Mouse (Mus musculus) kidney, adult 2 months (tissue): Measurements from ENCODE around the gene Nme1.

ENCODE experiments used
- CTCF ChIP-seq: fragments of 200-500 bp; conservative IDR thresholded peaks from 2 replicates; pipeline ENCODE4 v1.5.1; 2011; ENCODE audit warnings: low read depth, mild to moderate bottlenecking, control low read depth, low read length, moderate library complexity, mixed read lengths; ENCODE audit not compliant: insufficient read depth, insufficient read length
- POLR2A ChIP-seq: fragments of 200-500 bp; IDR thresholded peaks from one replicate; pipeline ENCODE4 v1.6.1; 2011; ENCODE audit warnings: low read depth, low read length, control low read depth

DNA sequence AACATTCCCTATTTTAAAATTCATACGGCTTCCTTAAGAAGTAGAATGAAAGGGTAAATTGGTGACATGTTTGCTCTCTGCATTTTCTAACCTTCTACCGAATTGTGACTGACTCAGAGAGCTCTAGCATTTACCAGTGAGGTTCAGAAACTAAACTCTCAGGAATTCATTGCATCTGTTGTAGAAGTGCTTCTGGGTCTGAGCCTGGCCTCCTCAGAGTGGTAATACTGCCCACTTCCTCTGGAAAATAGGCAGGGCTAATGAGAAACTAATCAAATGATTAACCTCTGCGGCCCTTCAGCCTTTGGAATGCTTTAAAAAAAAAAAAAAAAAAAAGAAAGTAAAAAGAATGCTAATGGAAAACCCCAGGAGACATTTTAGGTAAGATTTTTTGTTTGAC, 23.3 kb downstream of the Nme1 start:
- TF ChIP-seq CTCF (no peak), POLR2A (no peak)
